Mouse (Mus musculus) brain, embryonic 14.5 days (tissue): Measurements from ENCODE around the gene 2310022A10Rik.

ENCODE experiments used
- CTCF ChIP-seq: fragments of 200-500 bp; IDR thresholded peaks from 2 replicates; pipeline ENCODE4 v1.5.1; 2012; ENCODE audit warnings: inconsistent platforms, mild to moderate bottlenecking, moderate library complexity, borderline replicate concordance; ENCODE audit not compliant: insufficient read depth, insufficient read length; ENCODE audit errors: extremely low read depth
- POLR2A ChIP-seq: fragments of 200-500 bp; IDR thresholded peaks from 2 replicates; pipeline ENCODE4 v1.6.1; 2012; ENCODE audit warnings: mild to moderate bottlenecking, inconsistent platforms, borderline replicate concordance; ENCODE audit not compliant: poor library complexity, insufficient read depth, insufficient read length, severe bottlenecking; ENCODE audit errors: extremely low read depth

DNA sequence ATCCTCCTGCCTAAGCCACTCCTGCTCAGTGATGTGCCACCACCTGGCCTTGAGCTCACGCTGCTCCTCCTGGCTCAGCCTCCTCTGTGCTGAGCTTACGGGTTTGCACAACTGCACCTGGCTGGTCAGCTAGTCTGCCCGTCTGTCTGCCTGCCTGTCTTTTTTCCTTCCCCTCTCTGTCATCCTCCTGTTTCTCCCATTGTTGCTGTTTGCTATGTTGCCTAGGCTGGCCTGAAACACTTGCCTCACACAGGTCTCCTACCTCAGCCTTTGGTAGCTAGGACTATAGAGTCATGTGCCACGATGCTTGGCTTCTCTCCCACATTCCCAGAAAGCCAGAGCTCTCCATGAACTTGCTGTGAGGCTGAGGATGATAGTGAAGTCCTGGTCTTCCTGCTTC lies 59.9 kb downstream of the 2310022A10Rik start:
- no peak for TF ChIP-seq CTCF
- TF ChIP-seq POLR2A, result no peak
